Mouse (Mus musculus) cerebellum, postnatal 14 days (tissue): ENCODE measurements around the gene Gm26657.

Experiments
- DNase-seq, 2 experiments: peaks; one replicate each; pipeline ENCODE4 v3.0.0; 2021; ENCODE audit warnings: mixed read lengths in 2 of 2

Gene Gm26657

DNA sequence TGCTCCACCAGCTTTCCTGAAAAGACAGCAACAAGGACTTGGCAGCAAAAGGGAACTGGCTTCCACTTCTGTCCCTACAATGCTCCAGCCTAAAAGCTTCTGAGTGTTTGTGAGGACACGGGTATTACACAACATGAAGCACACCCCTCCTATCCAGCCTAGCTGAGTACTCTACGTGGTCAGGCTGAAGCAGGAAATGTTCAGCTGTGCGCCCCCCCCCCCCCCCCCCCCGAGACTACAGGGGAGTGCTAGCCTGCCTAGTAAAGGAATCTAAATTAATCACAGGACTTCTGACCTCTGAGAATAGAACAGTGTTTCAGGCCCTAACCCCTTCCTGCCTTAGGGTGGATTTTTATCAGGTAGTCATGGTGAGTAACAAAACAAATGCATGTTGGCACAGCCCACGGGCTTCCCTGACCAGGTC lies 28.0 kb downstream of the Gm26657 start:
- DNase-seq, result no peak

DNA sequence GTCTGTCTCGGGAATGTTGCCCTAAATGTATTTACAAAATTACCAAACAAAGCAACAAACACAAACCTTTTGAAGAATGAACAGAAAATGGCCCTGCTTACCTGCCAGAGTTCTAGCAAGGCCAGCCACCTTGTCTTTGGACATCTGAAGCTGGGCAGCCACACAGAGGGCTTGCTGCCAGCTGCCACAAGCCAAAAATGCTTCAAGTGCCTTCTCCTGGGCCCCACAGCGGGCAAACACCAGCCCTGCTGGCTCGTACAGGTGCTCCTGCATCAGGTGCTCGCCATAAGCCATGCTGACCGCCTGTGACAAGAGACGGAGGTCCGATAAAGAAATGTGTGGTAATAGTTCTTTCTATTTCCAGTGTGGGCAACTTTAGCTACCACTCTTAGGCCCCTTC lies 29.0 kb downstream of the Gm26657 start:
- no peak for DNase-seq

DNA sequence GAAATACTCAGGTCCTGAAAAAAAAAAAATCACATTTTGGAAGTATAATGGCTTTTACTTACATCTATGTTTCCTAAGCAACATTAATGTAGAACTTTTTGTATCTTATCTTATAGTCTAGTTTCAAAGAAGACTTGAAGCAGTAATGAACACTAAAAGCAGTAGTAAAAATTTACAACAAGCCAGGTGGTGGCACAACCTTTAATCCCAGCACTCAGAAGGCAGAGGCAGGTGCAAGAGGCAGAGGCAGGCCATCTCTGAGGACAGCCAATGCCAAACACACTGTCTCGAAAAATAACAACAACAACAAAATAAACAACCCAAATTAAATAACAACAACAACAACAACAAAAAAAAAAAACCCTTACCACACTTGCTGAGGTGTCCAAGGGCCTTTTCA lies 31.2 kb downstream of the Gm26657 start:
- DNase-seq, result no peak
